Mouse (Mus musculus) mouse embryonic stem cell (cell line): ENCODE data around the gene Vmn2r32.
"Not testable (repeated sequence)": the region's sequence is repeated elsewhere in the genome, so short reads cannot be mapped to it uniquely, and the experiment has no call there.

ENCODE experiments used
- in situ Hi-C, 2 experiments: fragments of 300-500 bp; cut with MboI; formaldehyde crosslinking; loops; 1 replicate in 1 of 2; 3 replicates in 1 of 2; pipeline ENCODE4 v1.14.3; 2019 to 2020; ENCODE audit warnings: low sequenced_read_pairs in 2 of 2, low pct_unique_long_range_greater_than_20kb in 1 of 2, mixed read lengths in 1 of 2; ENCODE audit not compliant: unreplicated experiment in 1 of 2

The Vmn2r32 gene

DNA sequence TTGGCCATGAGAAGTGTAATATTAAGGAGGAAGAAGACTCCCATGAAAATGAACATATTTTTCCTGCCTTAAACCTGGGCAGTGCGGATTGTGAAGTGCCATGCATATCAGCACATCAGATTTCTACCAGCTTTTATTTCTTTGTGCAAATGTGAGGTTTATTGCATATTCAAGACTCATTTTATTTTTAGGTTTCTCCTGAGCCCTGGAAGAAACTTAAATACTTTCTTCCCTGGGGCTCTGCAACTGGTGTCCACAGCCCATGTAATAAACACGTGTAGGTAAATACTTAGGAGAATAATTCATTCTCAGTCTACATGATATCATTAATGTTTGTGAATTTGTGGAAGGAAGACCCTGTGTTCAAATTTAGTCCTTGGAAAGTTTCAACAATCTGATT lies at the start of gene Vmn2r32:
Vmn2r32 (minus strand) TSS at position 101 of the 400 bp plus-strand sequence.
- in situ Hi-C loops = not testable (repeated sequence)
